Mouse (Mus musculus) forebrain, embryonic 11.5 days (tissue): ENCODE measurements around the gene Ankra2. TPM values are rescaled to one million over a fixed set of nuclear protein-coding genes. Genes with fewer than 3 reads are reported as not detected.

Source experiments
- ATAC-seq: fragments of 200-750 bp; cut with Nextera tagmentation; replicated peaks from 2 replicates; pipeline ENCODE4 v1.8.0; 2017; ENCODE audit warnings: moderate TSS enrichment; ENCODE audit not compliant: low FRiP score
- DNase-seq: peaks from one replicate; pipeline ENCODE4 v3.0.0-alpha.2; 2017; ENCODE audit warnings: low spot score
- H3K27ac ChIP-seq: fragments of 300-500 bp; sonication (generic); 2 replicates; pipeline ENCODE4 v1.5.1; 2014; ENCODE audit warnings: low read depth, low read length
- H3K27me3 ChIP-seq: fragments of 300-500 bp; sonication (generic); 2 replicates; pipeline ENCODE4 v1.6.1; 2014; ENCODE audit warnings: mild to moderate bottlenecking, low read length, mixed read lengths; ENCODE audit not compliant: control insufficient read depth, insufficient read depth
- H3K36me3 ChIP-seq: fragments of 300-500 bp; sonication (generic); 2 replicates; pipeline ENCODE4 v1.6.1; 2014; ENCODE audit warnings: mild to moderate bottlenecking, low read length, moderate library complexity, mixed read lengths; ENCODE audit not compliant: control insufficient read depth, insufficient read depth
- H3K4me1 ChIP-seq: fragments of 300-500 bp; sonication (generic); replicated peaks from 2 replicates; pipeline ENCODE4 v1.6.1; 2014; ENCODE audit warnings: low read length, mixed read lengths; ENCODE audit not compliant: control insufficient read depth, insufficient read depth
- H3K4me2 ChIP-seq: fragments of 300-500 bp; sonication (generic); 2 replicates; pipeline ENCODE4 v1.6.1; 2014; ENCODE audit warnings: low read depth, mild to moderate bottlenecking, low read length, moderate library complexity, mixed read lengths; ENCODE audit not compliant: severe bottlenecking
- H3K4me3 ChIP-seq: fragments of 300-500 bp; sonication (generic); 2 replicates; pipeline ENCODE4 v1.5.1; 2014; ENCODE audit warnings: low read depth, low read length
- H3K9ac ChIP-seq: fragments of 300-500 bp; sonication (generic); 2 replicates; pipeline ENCODE4 v1.6.1; 2014; ENCODE audit warnings: low read length
- H3K9me3 ChIP-seq: fragments of 300-500 bp; sonication (generic); 2 replicates; pipeline ENCODE4 v1.6.1; 2016; ENCODE audit warnings: low read length, mixed read lengths; ENCODE audit not compliant: control insufficient read depth
- WGBS: fragments of 180-500 bp; shearing (Covaris S2); extraction: QIAGEN DNeasy Blood & Tissue Kit; methylation state at CpG from one replicate; pipeline ENCODE4 v1.1.7; 2014; 5-methylcytosine and 5-hydroxymethylcytosine counted together
- polyA plus RNA-seq: library from polyadenylated mRNA; unstranded; fragments of >200 nt; fragmentation: Nextera tagmentation; extraction: Ambion mirVana; gene quantifications from 2 replicates; pipeline ENCODE4 v1.2.1, GENCODE M21; 2014

The Ankra2 gene
- polyA plus RNA-seq, 1 experiment from 2014 or later = 33.3 TPM

- H3K9me3 ChIP-seq = no peaks in the 10 kb centered on the region
- under 1% methylated on average over 82 of the region's 90 CpGs for WGBS
Observed at GRCm38 (mm10) chr13:98316480-98317245, 53.8 kb downstream of the Ankra2 start, which contains the start of gene Btf3. Gene Btf3, minus strand, starts transcription at chr13:98317006.

GRCm38 (mm10) chr13:98317246-98317677 lies 54.4 kb downstream of the Ankra2 start:
- DNase-seq (no peak), ATAC-seq (peak; percentile 15; the same call in 1 of the 2 replicates)
- no peaks in the 10 kb centered on the region for H3K9me3 ChIP-seq
- peak overlapping the region; percentile 73 for H3K4me2 ChIP-seq
- H3K4me1 ChIP-seq = peaks cover 10% of the 10 kb centered on the region; the same call in 1 of the 2 replicates
- peak overlapping the region; percentile 83 for H3K9ac ChIP-seq
- WGBS = 3% methylated on average over 16 of the region's 16 CpGs
- no peaks in the 10 kb centered on the region for H3K27me3 ChIP-seq
- peaks cover 6% of the 10 kb centered on the region; the same call in 1 of the 2 replicates for H3K36me3 ChIP-seq
- H3K27ac ChIP-seq = peak overlapping the region; percentile 84
- H3K4me3 ChIP-seq = peak overlapping the region; percentile 99

More at GRCm38 (mm10) chr13:98316480-98317245, 53.8 kb downstream of the Ankra2 start, which contains the start of gene Btf3:
- Histone ChIP-seq H3K27ac (peak within 1 kb of the TSS; percentile 84), H3K4me3 (peak within 1 kb of the TSS; percentile 99), H3K27me3 (no peaks in the 10 kb centered on the region), H3K9ac (peak within 1 kb of the TSS; percentile 83), H3K4me1 (peaks cover 10% of the 10 kb centered on the region; the same call in 1 of the 2 replicates), H3K36me3 (peaks cover 9% of the 10 kb centered on the region; the same call in 1 of the 2 replicates), H3K4me2 (peak within 1 kb of the TSS; percentile 73)
- ATAC-seq = peak; percentile 92
- peak; percentile 97 for DNase-seq

- WGBS = 91% methylated on average over 6 of the region's 6 CpGs
- no peaks in the 10 kb centered on the region for H3K27me3 ChIP-seq
- no peak overlapping the region; the same call in 1 of the 2 replicates for H3K4me2 ChIP-seq
- DNase-seq = no peak
- H3K9ac ChIP-seq = no peak overlapping the region
- no peak overlapping the region for H3K27ac ChIP-seq
- peaks cover 4% of the 10 kb centered on the region; the same call in 1 of the 2 replicates for H3K36me3 ChIP-seq
- H3K4me3 ChIP-seq = no peak overlapping the region
- no peaks in the 10 kb centered on the region for H3K9me3 ChIP-seq
- peaks cover 10% of the 10 kb centered on the region; the same call in 1 of the 2 replicates for H3K4me1 ChIP-seq
- no peak for ATAC-seq
Observed at GRCm38 (mm10) chr13:98317911-98318310, 55.0 kb downstream of the Ankra2 start.

Other genes starting within 250 kb of the Ankra2 start
- 6.3 and 8.0 TPM in 2 replicates for gene Arhgef28, start 56.6 kb upstream of the Ankra2 start, polyA plus RNA-seq
- gene Utp15, start within 50 bp of the Ankra2 start, polyA plus RNA-seq = 43.0 and 46.5 TPM in 2 replicates
- gene Gm21976, start 16.8 kb downstream of the Ankra2 start, polyA plus RNA-seq = not detected in 2 replicates
- 697 and 773 TPM in 2 replicates for gene Btf3, start 53.9 kb downstream of the Ankra2 start, polyA plus RNA-seq
- gene Foxd1, start 91.2 kb downstream of the Ankra2 start, polyA plus RNA-seq = 4.4 and 4.8 TPM in 2 replicates
- gene Gm10320, start 228.9 kb downstream of the Ankra2 start, polyA plus RNA-seq = 1.5 and 1.9 TPM in 2 replicates